Mouse (Mus musculus) liver, embryonic 14.5 days (tissue): ENCODE results near the gene Pdgfa. TPM values are rescaled to one million over a fixed set of nuclear protein-coding genes. Genes with fewer than 3 reads are reported as not detected.

ENCODE experiments used
- ATAC-seq: fragments of 200-750 bp; cut with Nextera tagmentation; 2 replicates; pipeline ENCODE4 v1.8.0; 2017; ENCODE audit warnings: moderate number of reproducible peaks, mild to moderate bottlenecking, moderate library complexity; ENCODE audit not compliant: insufficient read depth
- DNase-seq, 3 experiments: peaks; one replicate each; pipeline ENCODE4 v3.0.0-alpha.2; 2012 to 2013; ENCODE audit warnings: low read depth in 3 of 3, low spot score in 3 of 3
- H3K27ac ChIP-seq: fragments of 300-500 bp; sonication (generic); 2 replicates; pipeline ENCODE4 v1.5.1; 2014; ENCODE audit warnings: moderate library complexity, mild to moderate bottlenecking, control low read depth, inconsistent platforms
- H3K27me3 ChIP-seq: fragments of 300-500 bp; sonication (generic); 2 replicates; pipeline ENCODE4 v1.6.1; 2014; ENCODE audit warnings: mild to moderate bottlenecking, low read length, moderate library complexity; ENCODE audit not compliant: control insufficient read depth, insufficient read depth
- H3K36me3 ChIP-seq: fragments of 300-500 bp; sonication (generic); replicated peaks from 2 replicates; pipeline ENCODE4 v1.6.1; 2014; ENCODE audit warnings: low read depth; ENCODE audit not compliant: control insufficient read depth, insufficient read depth
- H3K4me1 ChIP-seq, 2 experiments: fragments of 200-500 bp in 1 of 2; fragments of 300-500 bp in 1 of 2; sonication (generic) in 1 of 2; replicated peaks; 2 replicates each; pipeline ENCODE4 v1.6.1; 2012 to 2014; ENCODE audit warnings: antibody characterized with exemption in 1 of 2, inconsistent platforms in 1 of 2, low read length in 1 of 2; ENCODE audit not compliant: control insufficient read depth in 2 of 2, insufficient read depth in 2 of 2
- H3K4me2 ChIP-seq: fragments of 300-500 bp; sonication (generic); 2 replicates; pipeline ENCODE4 v1.6.1; 2014; ENCODE audit warnings: low read depth, mild to moderate bottlenecking, control low read depth, moderate library complexity
- H3K4me3 ChIP-seq, 2 experiments: fragments of 200-500 bp in 1 of 2; fragments of 300-500 bp in 1 of 2; sonication (generic) in 1 of 2; 2 replicates each; pipeline ENCODE4 v1.5.1; 2012 to 2014; ENCODE audit warnings: low read depth in 2 of 2, low read length in 2 of 2, mild to moderate bottlenecking in 2 of 2, control low read depth in 1 of 2, inconsistent platforms in 1 of 2, moderate library complexity in 1 of 2; ENCODE audit not compliant: insufficient read depth in 1 of 2
- H3K9ac ChIP-seq: fragments of 300-500 bp; sonication (generic); replicated peaks from 2 replicates; pipeline ENCODE4 v1.6.1; 2014; ENCODE audit warnings: mild to moderate bottlenecking, control low read depth, moderate library complexity
- H3K9me3 ChIP-seq: fragments of 300-500 bp; sonication (generic); 2 replicates; pipeline ENCODE4 v1.6.1; 2016; ENCODE audit warnings: low read length, mixed read lengths; ENCODE audit not compliant: control insufficient read depth
- CTCF ChIP-seq: IDR thresholded peaks from 2 replicates; pipeline ENCODE4 v1.5.1; 2016; ENCODE audit warnings: antibody characterized with exemption, low read depth, control low read depth
- EP300 ChIP-seq: IDR thresholded peaks from 2 replicates; pipeline ENCODE4 v1.6.1; 2016; ENCODE audit warnings: antibody characterized with exemption, low read depth
- WGBS: fragments of 180-500 bp; shearing (Covaris S2); extraction: QIAGEN DNeasy Blood & Tissue Kit; methylation state at CpG from one replicate; pipeline ENCODE4 v1.1.7; 2014; ENCODE audit not compliant: insufficient replicate concordance; 5-methylcytosine and 5-hydroxymethylcytosine counted together
- polyA plus RNA-seq, 2 experiments: library from polyadenylated mRNA; depleted of rRNA in 1 of 2; stranded (reverse) in 1 of 2; unstranded in 1 of 2; fragments of >200 nt; fragmentation: Nextera tagmentation in 1 of 2; extraction: Ambion mirVana in 1 of 2; gene quantifications; 2 replicates each; pipeline versions ENCODE4 v1.2.1 to v1.2.3; 2012 to 2014

Pdgfa gene
- polyA plus RNA-seq, 2 experiments, result 0.39 to 1.5 TPM

DNA sequence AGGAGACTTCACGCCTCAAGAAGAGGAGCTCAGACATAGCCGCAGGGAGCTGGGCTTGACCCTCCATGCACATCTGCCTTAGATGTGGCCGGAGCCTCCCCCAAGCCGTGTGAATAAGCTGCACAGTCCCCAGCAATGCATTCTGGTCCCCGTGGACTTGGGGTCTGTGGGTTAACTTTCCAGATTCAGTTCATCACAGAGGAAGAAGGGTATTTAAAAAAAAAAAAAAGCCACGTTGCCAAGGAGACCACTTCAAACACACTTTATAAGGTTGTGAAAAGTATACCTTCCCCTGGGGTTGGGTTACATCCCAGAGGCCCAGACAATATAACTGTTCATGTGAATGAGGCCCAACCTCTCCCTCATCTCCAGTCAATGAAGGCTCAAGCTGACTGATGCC, 37.6 kb upstream of the Pdgfa start:
- Histone ChIP-seq H3K9ac (no peak overlapping the region), H3K36me3 (no peaks in the 10 kb centered on the region), H3K4me3 (no peak overlapping the region), H3K9me3 (no peaks in the 10 kb centered on the region), H3K27me3 (no peaks in the 10 kb centered on the region), H3K4me2 (no peak overlapping the region), H3K27ac (no peak overlapping the region), H3K4me1 (no peaks in the 10 kb centered on the region)
- 45% methylated on average over 6 of the region's 6 CpGs for WGBS
- ATAC-seq (no peak), DNase-seq (no peak)
- TF ChIP-seq EP300, result no peak
- TF ChIP-seq CTCF, result no peak

DNA sequence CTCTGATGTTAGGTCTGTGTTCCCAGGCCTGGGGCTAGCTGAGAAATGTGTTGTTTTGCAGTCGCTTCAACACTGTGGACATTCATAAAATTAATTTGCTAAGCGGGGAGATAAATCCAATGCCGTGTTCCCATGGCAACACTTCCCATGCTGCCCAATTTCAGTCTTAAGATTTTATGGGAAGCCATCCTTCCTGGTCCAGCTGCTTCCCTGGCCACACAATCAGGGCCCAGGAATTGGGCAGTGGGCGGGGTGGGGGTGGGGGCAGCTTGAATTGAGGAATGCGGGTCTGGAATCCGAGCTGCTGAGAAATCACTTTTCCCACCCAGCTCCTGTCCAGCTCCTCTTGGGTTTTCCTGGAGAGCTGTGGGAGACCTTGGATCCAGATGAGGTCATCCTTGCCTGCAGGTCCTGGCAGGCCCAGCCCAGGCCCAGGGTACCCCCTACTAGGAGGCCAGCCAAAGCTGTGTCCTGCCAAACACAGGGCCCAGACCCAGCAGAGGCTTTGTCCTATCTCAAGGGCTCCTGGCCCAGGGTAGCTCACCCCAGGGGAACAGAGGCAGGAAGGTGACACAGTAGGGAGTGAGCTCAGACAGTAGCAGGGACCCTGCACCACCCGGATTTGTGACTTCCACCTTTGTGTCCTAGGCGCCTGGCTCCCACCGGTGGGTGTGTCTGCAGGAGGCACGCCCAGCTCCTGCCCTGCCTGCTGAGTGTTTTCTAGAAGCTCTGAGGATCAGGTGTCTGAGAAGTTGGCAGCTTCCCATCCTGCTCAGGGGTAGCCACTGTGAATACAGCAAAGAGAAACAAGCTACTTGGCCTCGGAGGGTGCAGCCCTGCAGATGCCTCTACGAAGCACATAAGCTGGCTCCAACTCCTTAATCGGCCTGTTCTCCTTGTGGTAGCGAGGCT, 36.5 kb upstream of the Pdgfa start:
- no peak overlapping the region for H3K4me3 ChIP-seq
- WGBS, result 57% methylated on average over 14 of the region's 14 CpGs
- no peaks in the 10 kb centered on the region for H3K27me3 ChIP-seq
- H3K9ac ChIP-seq, result no peak overlapping the region
- no peak for TF ChIP-seq CTCF
- no peak for TF ChIP-seq EP300
- no peaks in the 10 kb centered on the region for H3K9me3 ChIP-seq
- no peak for DNase-seq
- no peaks in the 10 kb centered on the region for H3K36me3 ChIP-seq
- no peak for ATAC-seq
- H3K27ac ChIP-seq, result no peak overlapping the region
- H3K4me1 ChIP-seq, result no peaks in the 10 kb centered on the region
- no peak overlapping the region for H3K4me2 ChIP-seq

GRCm38 (mm10) chr5:139027603-139028002, 30.4 kb upstream of the Pdgfa start:
- ATAC-seq (no peak), DNase-seq (no peak)
- no peak overlapping the region for H3K27ac ChIP-seq
- H3K9ac ChIP-seq, result no peak overlapping the region
- H3K4me1 ChIP-seq, result no peaks in the 10 kb centered on the region
- no peaks in the 10 kb centered on the region for H3K36me3 ChIP-seq
- no peaks in the 10 kb centered on the region for H3K27me3 ChIP-seq
- TF ChIP-seq EP300, result no peak
- no peak for TF ChIP-seq CTCF
- H3K4me2 ChIP-seq, result no peak overlapping the region
- no peak overlapping the region for H3K4me3 ChIP-seq
- WGBS, result 61% methylated on average over 15 of the region's 15 CpGs
- no peaks in the 10 kb centered on the region for H3K9me3 ChIP-seq

GRCm38 (mm10) chr5:139024351-139025105, 27.4 kb upstream of the Pdgfa start:
- 0 out of 4 replicates have a peak, but pooled peaks cover 0 to 1% of the 10 kb centered on the region in 2 experiments for H3K4me1 ChIP-seq
- no peaks in the 10 kb centered on the region for H3K27me3 ChIP-seq
- H3K4me2 ChIP-seq, result no peak overlapping the region
- no peak overlapping the region for H3K27ac ChIP-seq
- TF ChIP-seq EP300 (no peak), CTCF (0 out of 2 replicates have a peak, but pooled peaks have one; percentile 20)
- H3K4me3 ChIP-seq, result no peak overlapping the region
- ATAC-seq, result no peak
- no peaks in the 10 kb centered on the region for H3K36me3 ChIP-seq
- H3K9ac ChIP-seq, result no peak overlapping the region
- H3K9me3 ChIP-seq, result no peaks in the 10 kb centered on the region
- peak in 2 of 3 experiments; percentile 15 to 19 for DNase-seq
- 31% methylated on average over 12 of the region's 12 CpGs for WGBS

GRCm38 (mm10) chr5:139020595-139020994, 23.4 kb upstream of the Pdgfa start:
- no peak for DNase-seq
- Histone ChIP-seq H3K36me3 (no peaks in the 10 kb centered on the region), H3K4me2 (no peak overlapping the region), H3K27ac (no peak overlapping the region), H3K9me3 (no peaks in the 10 kb centered on the region), H3K27me3 (no peaks in the 10 kb centered on the region), H3K4me3 (no peak overlapping the region), H3K9ac (no peak overlapping the region), H3K4me1 (peaks cover 0 to 9% of the 10 kb centered on the region in 2 experiments; a peak in 1 of 4 replicates)
- 56% methylated on average over 6 of the region's 6 CpGs for WGBS
- TF ChIP-seq CTCF (no peak), EP300 (no peak)
- ATAC-seq, result no peak
